Mouse (Mus musculus) liver, embryonic 15.5 days (tissue): ENCODE results near the gene Ppcdc. TPM values are rescaled to one million over a fixed set of nuclear protein-coding genes. Genes with fewer than 3 reads are reported as not detected.
A peak's percentile ranks its signal among the peaks of the same experiment; 100 is the strongest.

Source experiments
- ATAC-seq: fragments of 200-750 bp; cut with Nextera tagmentation; 2 replicates; pipeline ENCODE4 v1.8.0; 2017; ENCODE audit warnings: moderate number of reproducible peaks, mild to moderate bottlenecking, moderate library complexity; ENCODE audit not compliant: insufficient read depth
- H3K27ac ChIP-seq: fragments of 300-500 bp; sonication (generic); replicated peaks from 2 replicates; pipeline ENCODE4 v1.5.1; 2015; ENCODE audit warnings: mild to moderate bottlenecking, inconsistent platforms
- H3K27me3 ChIP-seq: fragments of 300-500 bp; sonication (generic); 2 replicates; pipeline ENCODE4 v1.6.1; 2015; ENCODE audit warnings: mild to moderate bottlenecking, inconsistent platforms
- H3K36me3 ChIP-seq: fragments of 300-500 bp; sonication (generic); replicated peaks from 2 replicates; pipeline ENCODE4 v1.6.1; 2015; ENCODE audit warnings: moderate library complexity, mild to moderate bottlenecking, inconsistent platforms
- H3K4me1 ChIP-seq: fragments of 300-500 bp; sonication (generic); replicated peaks from 2 replicates; pipeline ENCODE4 v1.6.1; 2015; ENCODE audit warnings: inconsistent platforms
- H3K4me2 ChIP-seq: fragments of 300-500 bp; sonication (generic); 2 replicates; pipeline ENCODE4 v1.6.1; 2015; ENCODE audit warnings: moderate library complexity, mild to moderate bottlenecking, inconsistent platforms
- H3K4me3 ChIP-seq: fragments of 300-500 bp; sonication (generic); replicated peaks from 2 replicates; pipeline ENCODE4 v1.5.1; 2015; ENCODE audit warnings: mild to moderate bottlenecking, inconsistent platforms
- H3K9ac ChIP-seq: fragments of 300-500 bp; sonication (generic); 2 replicates; pipeline ENCODE4 v1.6.1; 2015; ENCODE audit warnings: moderate library complexity, mild to moderate bottlenecking, inconsistent platforms
- H3K9me3 ChIP-seq: fragments of 300-500 bp; sonication (generic); replicated peaks from 2 replicates; pipeline ENCODE4 v1.6.1; 2016; ENCODE audit warnings: inconsistent platforms
- WGBS: fragments of 180-500 bp; shearing (Covaris S2); methylation state at CpG from one replicate; pipeline ENCODE4 v1.1.7; 2015; ENCODE audit warnings: mixed read lengths; ENCODE audit not compliant: insufficient replicate concordance; 5-methylcytosine and 5-hydroxymethylcytosine counted together
- polyA plus RNA-seq: library from polyadenylated mRNA; unstranded; fragments of >200 nt; fragmentation: Nextera tagmentation; extraction: Ambion mirVana; gene quantifications from 2 replicates; pipeline ENCODE4 v1.2.1, GENCODE M21; 2015

The Ppcdc gene
- polyA plus RNA-seq, 1 experiment from 2014 or later = 8.9 TPM

DNA sequence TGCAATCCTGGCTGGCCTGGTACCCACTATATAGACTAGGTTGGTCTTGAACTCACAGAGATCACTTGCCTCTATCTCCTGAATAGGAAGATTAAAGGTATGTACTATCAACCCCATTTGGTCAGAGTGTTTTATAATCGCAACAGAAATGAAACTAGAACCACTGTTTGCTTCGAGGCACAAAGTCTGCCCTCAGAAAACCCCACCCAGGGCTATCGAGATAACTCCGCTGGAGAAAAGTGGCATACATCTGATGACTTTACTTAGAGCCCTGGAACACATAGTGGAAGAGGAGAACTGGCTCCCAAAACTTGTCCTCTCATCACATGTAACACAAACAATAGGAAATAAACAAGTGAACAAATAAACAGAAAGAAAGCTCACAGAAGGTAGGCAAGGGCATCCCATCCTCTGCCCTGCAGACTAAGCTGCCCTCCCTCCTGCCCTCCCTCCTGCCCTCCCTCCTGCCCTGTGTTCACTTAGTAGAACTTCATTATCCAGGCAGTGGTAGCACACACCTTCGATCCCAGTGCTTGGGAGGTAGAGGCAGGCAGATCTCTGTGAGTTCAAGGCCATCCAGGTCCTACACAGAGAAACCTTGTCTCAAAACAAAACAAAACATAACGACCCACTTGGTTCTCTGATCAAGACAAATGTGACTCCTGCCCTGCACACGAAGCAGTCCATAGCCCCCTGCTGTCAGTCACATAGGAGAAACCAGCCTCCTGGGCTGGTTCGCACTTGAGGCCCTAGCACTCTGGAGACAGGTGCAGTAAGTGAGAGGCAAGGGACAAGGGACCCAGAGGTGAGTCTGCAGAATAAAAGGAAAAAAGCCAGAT lies 12.9 kb upstream of the Ppcdc start:
- ATAC-seq = no peak
- Histone ChIP-seq H3K9ac (no peak overlapping the region), H3K27ac (no peak overlapping the region), H3K27me3 (no peaks in the 10 kb centered on the region), H3K36me3 (0 out of 2 replicates have a peak, but pooled peaks cover 5% of the 10 kb centered on the region), H3K4me1 (no peaks in the 10 kb centered on the region), H3K4me2 (no peak overlapping the region), H3K4me3 (no peak overlapping the region), H3K9me3 (no peaks in the 10 kb centered on the region)
- WGBS = 56% methylated on average over 8 of the region's 8 CpGs

DNA sequence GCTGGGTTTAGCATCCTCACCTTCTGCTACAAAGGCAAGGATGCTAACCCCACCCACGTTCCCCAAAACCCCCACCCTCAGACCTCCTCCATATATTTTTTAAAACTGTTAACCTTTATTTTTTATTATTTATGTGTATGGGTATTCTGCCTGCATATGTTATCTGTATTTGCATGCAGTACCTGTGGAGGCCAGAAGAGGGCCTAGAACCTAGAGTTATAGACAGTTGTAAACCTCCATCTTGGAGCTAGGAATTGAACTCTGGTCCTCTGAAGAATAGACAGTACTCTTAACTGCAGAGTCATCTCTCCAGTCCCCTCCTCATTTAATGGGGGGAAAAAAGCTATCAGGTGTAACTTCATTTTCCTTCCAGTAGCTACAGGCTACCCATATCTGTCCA lies 9.8 kb upstream of the Ppcdc start:
- Histone ChIP-seq H3K4me3 (no peak overlapping the region), H3K27ac (no peak overlapping the region), H3K9ac (no peak overlapping the region), H3K27me3 (no peaks in the 10 kb centered on the region), H3K4me2 (no peak overlapping the region), H3K36me3 (0 out of 2 replicates have a peak, but pooled peaks cover 5% of the 10 kb centered on the region), H3K9me3 (no peaks in the 10 kb centered on the region), H3K4me1 (no peaks in the 10 kb centered on the region)
- 15% methylated on average over 1 of the region's 1 CpGs for WGBS
- no peak for ATAC-seq

DNA sequence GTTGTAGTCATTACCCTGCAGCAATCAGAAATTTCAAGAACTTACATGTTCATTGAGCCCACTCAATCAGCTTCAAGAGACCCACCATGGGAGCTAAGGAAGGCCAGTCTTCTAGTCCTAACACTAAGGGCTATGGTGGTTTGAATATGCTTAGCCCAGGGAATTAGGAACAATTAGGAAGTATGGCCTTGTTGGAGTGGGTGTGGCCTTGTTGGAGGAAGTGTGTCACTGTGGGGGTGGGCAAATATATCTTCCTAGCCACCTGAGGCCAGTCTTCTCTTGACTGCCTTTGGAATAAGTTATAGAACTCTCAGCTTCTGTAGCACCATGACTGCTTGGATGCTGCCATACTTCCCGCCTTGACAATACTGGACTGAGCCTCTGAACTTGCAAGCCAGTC lies 696 bp upstream of the Ppcdc start:
- Histone ChIP-seq H3K27me3 (no peaks in the 10 kb centered on the region), H3K4me2 (peak overlapping the region; percentile 84), H3K4me3 (no peak overlapping the region), H3K4me1 (peaks cover 31% of the 10 kb centered on the region), H3K9me3 (no peaks in the 10 kb centered on the region), H3K9ac (no peak overlapping the region), H3K27ac (no peak overlapping the region), H3K36me3 (peaks cover 4% of the 10 kb centered on the region; the same call in 1 of the 2 replicates)
- 81% methylated on average over 1 of the region's 1 CpGs for WGBS
- no peak for ATAC-seq

DNA sequence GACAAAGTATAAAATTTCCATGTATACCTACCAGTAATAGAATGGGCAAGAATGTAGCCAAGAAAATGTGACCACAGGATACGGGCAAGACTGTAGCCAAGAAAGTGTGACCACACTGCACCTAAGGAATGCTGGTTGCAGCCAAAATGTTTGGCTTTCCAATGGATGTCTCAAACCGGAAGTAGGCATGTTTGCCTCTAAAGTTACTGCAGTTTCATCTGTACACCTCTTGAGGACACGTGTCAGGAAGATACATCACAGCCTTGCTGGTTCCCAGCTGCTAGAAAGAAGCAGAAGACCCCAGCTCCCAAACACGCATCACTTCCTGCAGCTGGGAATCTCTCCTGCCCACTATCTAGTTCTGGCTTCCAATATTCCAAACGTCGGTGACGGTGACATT lies 841 bp downstream of the Ppcdc start:
- peak overlapping the region; percentile 84 for H3K4me2 ChIP-seq
- peak overlapping the region; percentile 67 for H3K4me3 ChIP-seq
- H3K36me3 ChIP-seq = peaks cover 4% of the 10 kb centered on the region; the same call in 1 of the 2 replicates
- H3K9me3 ChIP-seq = no peaks in the 10 kb centered on the region
- H3K27me3 ChIP-seq = no peaks in the 10 kb centered on the region
- peaks cover 42% of the 10 kb centered on the region for H3K4me1 ChIP-seq
- H3K9ac ChIP-seq = peak overlapping the region; percentile 65
- ATAC-seq = no peak
- H3K27ac ChIP-seq = peak overlapping the region; percentile 76; the same call in 1 of the 2 replicates
- WGBS = 32% methylated on average over 7 of the region's 7 CpGs

DNA sequence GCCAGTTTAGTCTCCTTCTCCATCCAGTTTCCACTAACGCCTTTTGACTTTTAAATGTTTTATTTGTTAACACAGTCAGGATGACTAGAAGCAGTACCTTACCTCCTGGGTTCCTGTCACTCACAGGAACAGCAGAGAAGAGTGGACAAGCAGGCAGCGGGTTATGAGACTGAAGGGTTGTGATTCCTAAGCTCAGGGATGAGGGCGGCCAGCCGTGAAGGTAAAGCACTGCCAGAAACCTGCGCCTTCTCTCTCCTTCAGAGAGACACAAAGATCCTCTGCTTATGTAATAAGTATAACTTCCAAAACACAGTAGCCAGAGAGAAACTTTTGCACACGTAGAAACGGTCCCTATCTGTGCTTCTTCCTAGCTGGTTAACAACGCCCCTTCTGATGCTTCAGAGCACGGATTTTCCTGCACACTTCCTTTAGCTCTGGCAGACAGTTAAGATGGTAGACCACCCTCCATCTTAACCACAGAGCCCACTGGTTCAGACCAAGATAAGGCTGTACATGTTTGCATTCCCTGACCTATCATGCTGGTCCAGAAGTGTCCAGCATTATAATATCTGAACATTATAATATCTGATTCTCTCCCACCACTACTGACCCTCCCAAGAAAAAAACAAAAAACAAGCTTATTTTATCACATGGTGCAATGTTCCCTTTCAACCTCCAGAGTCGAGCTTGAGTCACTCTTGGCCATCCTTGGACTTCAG lies 1.9 kb downstream of the Ppcdc start:
- Histone ChIP-seq H3K9ac (no peak overlapping the region), H3K4me3 (no peak overlapping the region), H3K27me3 (no peaks in the 10 kb centered on the region), H3K9me3 (no peaks in the 10 kb centered on the region), H3K4me2 (no peak overlapping the region), H3K4me1 (peaks cover 53% of the 10 kb centered on the region), H3K27ac (no peak overlapping the region; the same call in 1 of the 2 replicates), H3K36me3 (peaks cover 4% of the 10 kb centered on the region; the same call in 1 of the 2 replicates)
- no peak for ATAC-seq
- 48% methylated on average over 10 of the region's 10 CpGs for WGBS

DNA sequence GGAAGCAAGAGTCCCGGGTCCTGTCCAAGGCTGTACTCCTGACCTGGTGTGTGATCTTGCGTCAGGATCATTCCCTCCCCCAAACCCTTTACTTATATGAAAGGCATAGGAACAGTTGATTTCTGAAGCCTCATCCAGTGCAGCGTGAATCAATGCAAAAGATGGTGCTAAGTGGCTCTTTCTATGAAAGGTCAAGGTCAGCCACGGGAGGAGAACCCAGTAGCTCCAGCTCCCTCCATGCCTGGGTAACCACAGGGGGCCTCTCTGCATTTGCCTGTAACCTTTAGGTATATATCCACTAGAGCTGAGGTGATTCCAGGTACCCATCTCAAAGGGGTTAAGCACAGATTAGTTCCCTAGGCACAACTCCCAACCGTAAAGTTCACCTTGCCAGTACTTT lies 3.8 kb downstream of the Ppcdc start:
- Histone ChIP-seq H3K4me3 (no peak overlapping the region), H3K9ac (no peak overlapping the region), H3K27me3 (no peaks in the 10 kb centered on the region), H3K4me2 (no peak overlapping the region), H3K4me1 (peaks cover 58% of the 10 kb centered on the region), H3K36me3 (0 out of 2 replicates have a peak, but pooled peaks cover 4% of the 10 kb centered on the region), H3K9me3 (no peaks in the 10 kb centered on the region), H3K27ac (no peak overlapping the region)
- no peak for ATAC-seq
- 68% methylated on average over 5 of the region's 5 CpGs for WGBS

DNA sequence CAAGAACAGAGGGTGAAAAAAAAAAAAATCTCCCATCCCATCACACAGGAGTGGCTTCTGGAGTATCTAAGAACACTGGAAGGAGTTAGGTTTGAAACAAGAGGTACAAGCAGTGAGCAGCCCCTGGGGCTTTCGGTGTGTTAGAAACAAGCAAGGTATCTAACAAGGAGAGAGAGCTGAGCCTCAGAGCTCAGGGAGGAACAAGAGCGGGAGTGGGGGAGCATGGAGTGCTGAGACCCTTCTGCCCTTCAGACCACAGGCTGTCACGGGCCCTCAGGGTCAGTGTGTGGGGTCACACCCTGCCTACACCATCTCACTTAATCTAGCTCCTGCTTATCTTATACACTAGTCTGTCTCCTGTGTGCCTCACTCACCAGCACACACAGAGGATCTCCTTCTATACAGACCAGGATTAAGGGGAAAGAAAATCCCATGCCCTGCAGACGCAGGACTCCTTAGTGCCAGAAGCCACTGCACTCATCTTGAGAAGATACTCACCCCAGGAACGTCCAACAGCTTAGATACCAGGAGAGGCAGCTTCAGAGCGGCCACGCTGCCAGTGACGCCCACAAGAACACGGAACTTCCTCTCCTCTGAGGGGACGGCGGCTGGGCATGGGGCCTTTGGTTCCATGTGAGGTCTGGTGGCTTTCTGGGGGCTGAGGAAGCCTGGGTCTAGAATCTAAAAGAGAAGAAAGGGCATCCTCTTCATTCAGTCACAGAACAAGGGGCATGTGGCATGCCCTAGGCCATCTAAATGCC lies 5.3 kb downstream of the Ppcdc start:
- Histone ChIP-seq H3K36me3 (0 out of 2 replicates have a peak, but pooled peaks cover 4% of the 10 kb centered on the region), H3K4me3 (no peak overlapping the region), H3K4me2 (no peak overlapping the region), H3K27me3 (no peaks in the 10 kb centered on the region), H3K9ac (no peak overlapping the region; the same call in 1 of the 2 replicates), H3K4me1 (peaks cover 49% of the 10 kb centered on the region), H3K27ac (no peak overlapping the region), H3K9me3 (no peaks in the 10 kb centered on the region)
- WGBS = 30% methylated on average over 11 of the region's 11 CpGs
- no peak for ATAC-seq

DNA sequence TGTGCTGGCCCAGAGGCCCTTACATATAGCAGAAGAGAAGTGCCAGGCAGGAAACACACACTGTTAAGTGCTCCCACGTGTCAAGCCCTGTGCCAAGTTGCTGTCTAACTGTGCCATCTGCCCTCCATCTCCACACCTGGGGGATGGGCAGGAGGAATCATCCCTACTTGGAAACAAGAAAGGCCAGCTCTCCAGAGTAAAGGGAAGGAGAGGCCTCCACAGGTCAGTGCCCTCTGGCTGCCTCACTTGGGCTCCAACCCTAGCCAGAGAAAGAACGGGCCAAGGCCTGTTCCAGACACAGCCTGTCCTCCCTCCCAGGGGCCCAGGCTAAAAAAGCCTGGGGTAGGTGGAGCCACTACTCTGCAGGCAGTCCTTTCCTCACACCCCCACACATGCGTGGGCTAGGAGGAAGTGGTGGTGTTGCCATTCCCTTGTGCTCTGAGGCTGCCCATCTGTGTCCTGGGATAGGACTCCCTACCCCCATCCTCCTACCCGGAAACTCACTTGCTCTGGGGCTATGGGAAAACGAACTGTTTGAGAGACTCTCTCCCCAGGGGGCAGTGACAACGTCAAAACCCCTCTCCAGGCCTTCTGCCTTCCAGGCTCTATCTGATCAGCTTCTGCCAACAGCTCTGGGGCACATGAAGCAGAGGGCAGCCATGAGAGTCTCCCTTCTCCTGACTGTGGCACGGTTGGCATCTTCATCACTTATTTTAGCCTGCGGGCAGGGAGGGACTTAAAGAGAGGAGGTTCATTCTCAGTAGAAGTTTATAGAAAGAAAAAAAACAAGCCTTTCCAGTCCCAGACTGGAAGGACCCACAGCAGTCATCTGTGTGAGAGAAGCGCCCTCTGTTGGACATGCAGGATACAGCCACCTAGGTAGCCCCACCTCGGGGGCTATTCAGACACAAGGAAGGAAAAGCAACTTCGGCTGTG lies 6.6 kb downstream of the Ppcdc start:
- Histone ChIP-seq H3K9ac (no peak overlapping the region), H3K4me2 (no peak overlapping the region), H3K27ac (peak overlapping the region; percentile 53; the same call in 1 of the 2 replicates), H3K4me3 (no peak overlapping the region), H3K36me3 (0 out of 2 replicates have a peak, but pooled peaks cover 4% of the 10 kb centered on the region), H3K4me1 (peaks cover 38% of the 10 kb centered on the region), H3K9me3 (no peaks in the 10 kb centered on the region), H3K27me3 (no peaks in the 10 kb centered on the region)
- 12% methylated on average over 11 of the region's 11 CpGs for WGBS
- ATAC-seq = peak; percentile 35; the same call in 1 of the 2 replicates

DNA sequence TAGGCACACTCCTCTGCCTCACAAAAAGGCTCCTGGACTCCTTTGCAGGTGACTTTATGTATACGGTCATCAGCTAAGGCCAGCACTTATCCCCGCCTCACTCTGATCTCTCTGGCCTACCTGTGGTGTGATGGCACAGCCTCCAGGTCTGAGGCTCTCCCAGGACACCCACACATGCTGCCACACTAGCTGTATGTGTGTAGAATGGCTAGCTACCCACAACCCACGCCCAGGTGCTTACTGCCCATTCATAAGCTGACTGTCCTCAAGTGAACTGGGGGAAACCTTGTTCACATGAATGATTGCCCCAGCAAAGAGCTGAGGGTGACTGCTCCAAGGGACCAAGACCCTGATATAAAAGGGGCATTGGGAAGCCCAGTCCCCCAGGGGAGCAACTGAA lies 7.4 kb downstream of the Ppcdc start:
- 0 out of 2 replicates have a peak, but pooled peaks cover 4% of the 10 kb centered on the region for H3K36me3 ChIP-seq
- no peaks in the 10 kb centered on the region for H3K9me3 ChIP-seq
- H3K27ac ChIP-seq = no peak overlapping the region
- no peaks in the 10 kb centered on the region for H3K27me3 ChIP-seq
- 77% methylated on average over 3 of the region's 3 CpGs for WGBS
- no peak overlapping the region for H3K4me3 ChIP-seq
- no peak overlapping the region for H3K4me2 ChIP-seq
- no peak overlapping the region for H3K9ac ChIP-seq
- peaks cover 30% of the 10 kb centered on the region for H3K4me1 ChIP-seq
- no peak for ATAC-seq

DNA sequence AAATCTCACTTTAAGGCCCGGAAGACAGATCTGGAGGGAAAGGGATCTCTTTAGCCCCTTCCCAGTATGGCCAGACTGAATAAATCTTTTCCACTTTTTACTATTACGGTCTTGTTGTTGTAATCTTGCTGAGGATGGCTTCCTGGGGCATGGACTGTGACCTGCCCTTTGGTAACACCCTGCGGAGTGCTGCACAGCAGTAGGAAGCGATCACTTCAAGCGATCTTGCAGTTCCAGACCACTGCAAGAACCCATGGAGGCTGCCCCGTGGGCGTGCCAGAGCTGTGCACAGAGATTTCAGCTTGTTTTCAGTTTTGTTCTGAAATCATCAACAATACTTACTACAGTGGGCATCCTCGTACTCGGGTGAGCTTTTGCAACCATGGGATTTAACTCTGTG lies 8.7 kb downstream of the Ppcdc start:
- no peak for ATAC-seq
- WGBS = 60% methylated on average over 9 of the region's 9 CpGs
- Histone ChIP-seq H3K27me3 (no peaks in the 10 kb centered on the region), H3K4me1 (peaks cover 29% of the 10 kb centered on the region), H3K9me3 (no peaks in the 10 kb centered on the region), H3K27ac (no peak overlapping the region), H3K4me2 (no peak overlapping the region), H3K4me3 (no peak overlapping the region), H3K9ac (no peak overlapping the region), H3K36me3 (no peaks in the 10 kb centered on the region)
